Mouse (Mus musculus) liver, embryonic 14.5 days (tissue): ENCODE data around the gene Apoh.

Experiments
- CTCF ChIP-seq: IDR thresholded peaks from 2 replicates; pipeline ENCODE4 v1.5.1; 2016; ENCODE audit warnings: antibody characterized with exemption, low read depth, control low read depth
- EP300 ChIP-seq: IDR thresholded peaks from 2 replicates; pipeline ENCODE4 v1.6.1; 2016; ENCODE audit warnings: antibody characterized with exemption, low read depth

- TF ChIP-seq EP300 (no peak), CTCF (no peak)
Measured at GRCm38 (mm10) chr11:108376815-108377214, 33.7 kb downstream of the Apoh start.
